Mouse (Mus musculus) embryonic fibroblast, embryonic 13.5 days (primary cell): ENCODE measurements around the gene Clmp.
"Not testable (repeated sequence)": the region's sequence is repeated elsewhere in the genome, so short reads cannot be mapped to it uniquely, and the experiment has no call there.

Source experiments
- CTCF ChIP-seq: IDR thresholded peaks from 2 replicates; pipeline ENCODE4 v1.5.1; 2011; ENCODE audit warnings: mild to moderate bottlenecking, control low read depth, low read length, moderate library complexity, borderline replicate concordance; ENCODE audit not compliant: insufficient read depth
- POLR2A ChIP-seq: IDR thresholded peaks from 2 replicates; pipeline ENCODE4 v1.6.1; 2011; ENCODE audit warnings: low read depth, mild to moderate bottlenecking, control low read depth, low read length, moderate library complexity

- not testable (repeated sequence) for TF ChIP-seq CTCF, POLR2A
Observed at GRCm38 (mm10) chr9:40773142-40773541, 87.4 kb downstream of the Clmp start.
